Mouse (Mus musculus) limb, embryonic 13.5 days (tissue): Measurements from ENCODE around the gene 1700029H14Rik. TPM values are rescaled to one million over a fixed set of nuclear protein-coding genes. Genes with fewer than 3 reads are reported as not detected.

Experiments
- ATAC-seq: fragments of 200-750 bp; cut with Nextera tagmentation; 2 replicates; pipeline ENCODE4 v1.8.0; 2017; ENCODE audit warnings: low read depth, moderate number of reproducible peaks, moderate TSS enrichment; ENCODE audit not compliant: low FRiP score
- H3K27ac ChIP-seq: fragments of 300-500 bp; sonication (generic); 2 replicates; pipeline ENCODE4 v1.5.1; 2015; ENCODE audit warnings: inconsistent platforms, mild to moderate bottlenecking, moderate library complexity
- H3K27me3 ChIP-seq: fragments of 300-500 bp; sonication (generic); 2 replicates; pipeline ENCODE4 v1.6.1; 2015; ENCODE audit warnings: mild to moderate bottlenecking, inconsistent platforms
- H3K36me3 ChIP-seq: fragments of 300-500 bp; sonication (generic); 2 replicates; pipeline ENCODE4 v1.6.1; 2015; ENCODE audit warnings: inconsistent platforms, mild to moderate bottlenecking, moderate library complexity
- H3K4me1 ChIP-seq: fragments of 300-500 bp; sonication (generic); 2 replicates; pipeline ENCODE4 v1.6.1; 2015; ENCODE audit warnings: inconsistent platforms
- H3K4me2 ChIP-seq: fragments of 300-500 bp; sonication (generic); replicated peaks from 2 replicates; pipeline ENCODE4 v1.6.1; 2015; ENCODE audit warnings: inconsistent platforms, mild to moderate bottlenecking, moderate library complexity
- H3K4me3 ChIP-seq: fragments of 300-500 bp; sonication (generic); 2 replicates; pipeline ENCODE4 v1.5.1; 2015; ENCODE audit warnings: moderate library complexity, mild to moderate bottlenecking, inconsistent platforms
- H3K9ac ChIP-seq: fragments of 300-500 bp; sonication (generic); 2 replicates; pipeline ENCODE4 v1.6.1; 2015; ENCODE audit warnings: mild to moderate bottlenecking, inconsistent platforms
- H3K9me3 ChIP-seq: fragments of 300-500 bp; sonication (generic); 2 replicates; pipeline ENCODE4 v1.6.1; 2016; ENCODE audit warnings: inconsistent platforms
- WGBS: fragments of 180-500 bp; shearing (Covaris S2); methylation state at CpG from one replicate; pipeline ENCODE4 v1.1.7; 2015; 5-methylcytosine and 5-hydroxymethylcytosine counted together
- polyA plus RNA-seq: library from polyadenylated mRNA; unstranded; fragments of >200 nt; fragmentation: Nextera tagmentation; extraction: Ambion mirVana; gene quantifications from 2 replicates; pipeline ENCODE4 v1.2.1, GENCODE M21; 2015

The 1700029H14Rik gene
- polyA plus RNA-seq, 1 experiment from 2014 or later: not detected

GRCm38 (mm10) chr8:13517284-13517781, 44.9 kb downstream of the 1700029H14Rik start:
- H3K27me3 ChIP-seq: 0 out of 2 replicates have a peak, but pooled peaks cover 5% of the 10 kb centered on the region
- no peak overlapping the region for H3K4me3 ChIP-seq
- peak overlapping the region; percentile 33; the same call in 1 of the 2 replicates for H3K27ac ChIP-seq
- H3K4me1 ChIP-seq: peaks cover 26% of the 10 kb centered on the region; the same call in 1 of the 2 replicates
- H3K9me3 ChIP-seq: no peaks in the 10 kb centered on the region
- WGBS: 85% methylated on average over 6 of the region's 6 CpGs
- H3K4me2 ChIP-seq: no peak overlapping the region
- no peaks in the 10 kb centered on the region for H3K36me3 ChIP-seq
- no peak overlapping the region for H3K9ac ChIP-seq
- peak; percentile 70 for ATAC-seq

GRCm38 (mm10) chr8:13516728-13517127, 45.5 kb downstream of the 1700029H14Rik start:
- WGBS: 68% methylated on average over 5 of the region's 5 CpGs
- no peak overlapping the region for H3K27ac ChIP-seq
- H3K36me3 ChIP-seq: no peaks in the 10 kb centered on the region
- 0 out of 2 replicates have a peak, but pooled peaks cover 5% of the 10 kb centered on the region for H3K27me3 ChIP-seq
- H3K4me2 ChIP-seq: no peak overlapping the region
- 0 out of 2 replicates have a peak overlapping the region, but pooled peaks have one; percentile 35 for H3K9ac ChIP-seq
- H3K4me3 ChIP-seq: no peak overlapping the region
- H3K4me1 ChIP-seq: peaks cover 26% of the 10 kb centered on the region; the same call in 1 of the 2 replicates
- no peaks in the 10 kb centered on the region for H3K9me3 ChIP-seq
- ATAC-seq: no peak

GRCm38 (mm10) chr8:13516011-13516442, 46.2 kb downstream of the 1700029H14Rik start:
- ATAC-seq: no peak
- Histone ChIP-seq H3K27ac (no peak overlapping the region), H3K9ac (no peak overlapping the region)

GRCm38 (mm10) chr8:13513556-13514370, 48.5 kb downstream of the 1700029H14Rik start:
- H3K27ac ChIP-seq: no peak overlapping the region
- H3K9me3 ChIP-seq: no peaks in the 10 kb centered on the region
- no peaks in the 10 kb centered on the region for H3K36me3 ChIP-seq
- WGBS: 80% methylated on average over 5 of the region's 5 CpGs
- no peak overlapping the region for H3K4me2 ChIP-seq
- H3K4me3 ChIP-seq: no peak overlapping the region
- H3K9ac ChIP-seq: no peak overlapping the region
- ATAC-seq: no peak
- no peaks in the 10 kb centered on the region for H3K27me3 ChIP-seq
- peaks cover 18% of the 10 kb centered on the region; the same call in 1 of the 2 replicates for H3K4me1 ChIP-seq

More at GRCm38 (mm10) chr8:13516011-13516442, 46.2 kb downstream of the 1700029H14Rik start:
- 65% methylated on average over 7 of the region's 7 CpGs for WGBS
- H3K27me3 ChIP-seq: 0 out of 2 replicates have a peak, but pooled peaks cover 5% of the 10 kb centered on the region
- H3K9me3 ChIP-seq: no peaks in the 10 kb centered on the region
- no peak overlapping the region for H3K4me3 ChIP-seq
- peaks cover 22% of the 10 kb centered on the region; the same call in 1 of the 2 replicates for H3K4me1 ChIP-seq
- H3K36me3 ChIP-seq: no peaks in the 10 kb centered on the region
- H3K4me2 ChIP-seq: no peak overlapping the region

GRCm38 (mm10) chr8:13512677-13513076, 49.6 kb downstream of the 1700029H14Rik start:
- H3K4me1 ChIP-seq: peaks cover 18% of the 10 kb centered on the region; the same call in 1 of the 2 replicates
- no peak overlapping the region for H3K4me3 ChIP-seq
- H3K9ac ChIP-seq: no peak overlapping the region
- no peaks in the 10 kb centered on the region for H3K36me3 ChIP-seq
- no peak for ATAC-seq
- H3K27ac ChIP-seq: no peak overlapping the region
- H3K4me2 ChIP-seq: no peak overlapping the region
- WGBS: 63% methylated on average over 6 of the region's 6 CpGs
- no peaks in the 10 kb centered on the region for H3K27me3 ChIP-seq
- no peaks in the 10 kb centered on the region for H3K9me3 ChIP-seq

GRCm38 (mm10) chr8:13512016-13512415, 50.2 kb downstream of the 1700029H14Rik start:
- Histone ChIP-seq H3K27ac (no peak overlapping the region), H3K4me3 (no peak overlapping the region), H3K27me3 (no peaks in the 10 kb centered on the region), H3K4me1 (peaks cover 13% of the 10 kb centered on the region; the same call in 1 of the 2 replicates), H3K4me2 (no peak overlapping the region), H3K9me3 (no peaks in the 10 kb centered on the region), H3K9ac (no peak overlapping the region), H3K36me3 (no peaks in the 10 kb centered on the region)
- no peak for ATAC-seq
- 75% methylated on average over 5 of the region's 5 CpGs for WGBS

- no peak overlapping the region for H3K27ac ChIP-seq
- H3K36me3 ChIP-seq: no peaks in the 10 kb centered on the region
- no peak overlapping the region for H3K4me3 ChIP-seq
- WGBS: 81% methylated on average over 3 of the region's 3 CpGs
- no peak overlapping the region for H3K4me2 ChIP-seq
- H3K4me1 ChIP-seq: no peaks in the 10 kb centered on the region
- H3K27me3 ChIP-seq: 0 out of 2 replicates have a peak, but pooled peaks cover 4% of the 10 kb centered on the region
- no peaks in the 10 kb centered on the region for H3K9me3 ChIP-seq
- no peak for ATAC-seq
- H3K9ac ChIP-seq: no peak overlapping the region
Observed at GRCm38 (mm10) chr8:13507284-13507937, 54.9 kb downstream of the 1700029H14Rik start.

- no peaks in the 10 kb centered on the region for H3K9me3 ChIP-seq
- 0 out of 2 replicates have a peak, but pooled peaks cover 4% of the 10 kb centered on the region for H3K27me3 ChIP-seq
- no peaks in the 10 kb centered on the region for H3K36me3 ChIP-seq
- H3K9ac ChIP-seq: no peak overlapping the region
- H3K4me1 ChIP-seq: no peaks in the 10 kb centered on the region
- no peak for ATAC-seq
- no peak overlapping the region for H3K4me2 ChIP-seq
- 47% methylated on average over 4 of the region's 4 CpGs for WGBS
- H3K27ac ChIP-seq: no peak overlapping the region
- H3K4me3 ChIP-seq: no peak overlapping the region
Observed at GRCm38 (mm10) chr8:13506849-13507248, 55.4 kb downstream of the 1700029H14Rik start.

- H3K36me3 ChIP-seq: no peaks in the 10 kb centered on the region
- H3K4me1 ChIP-seq: no peaks in the 10 kb centered on the region
- H3K27ac ChIP-seq: no peak overlapping the region
- 0 out of 2 replicates have a peak, but pooled peaks cover 4% of the 10 kb centered on the region for H3K27me3 ChIP-seq
- H3K9me3 ChIP-seq: peaks cover 5% of the 10 kb centered on the region; the same call in 1 of the 2 replicates
- no peak overlapping the region for H3K4me2 ChIP-seq
- H3K4me3 ChIP-seq: no peak overlapping the region
- no peak overlapping the region for H3K9ac ChIP-seq
- no peak for ATAC-seq
Observed at GRCm38 (mm10) chr8:13504894-13505674, 57.2 kb downstream of the 1700029H14Rik start.

- WGBS: 83% methylated on average over 8 of the region's 8 CpGs
Observed at GRCm38 (mm10) chr8:13503936-13504606, 58.2 kb downstream of the 1700029H14Rik start.

GRCm38 (mm10) chr8:13501221-13501620, 61.0 kb downstream of the 1700029H14Rik start:
- Histone ChIP-seq H3K27me3 (0 out of 2 replicates have a peak, but pooled peaks cover 4% of the 10 kb centered on the region), H3K9ac (no peak overlapping the region), H3K4me2 (no peak overlapping the region), H3K27ac (no peak overlapping the region), H3K4me1 (no peaks in the 10 kb centered on the region), H3K9me3 (peaks cover 5% of the 10 kb centered on the region; the same call in 1 of the 2 replicates), H3K36me3 (no peaks in the 10 kb centered on the region), H3K4me3 (no peak overlapping the region)
- 83% methylated on average over 3 of the region's 3 CpGs for WGBS
- no peak for ATAC-seq

More at GRCm38 (mm10) chr8:13503936-13504606, 58.2 kb downstream of the 1700029H14Rik start:
- no peaks in the 10 kb centered on the region for H3K36me3 ChIP-seq
- H3K4me2 ChIP-seq: no peak overlapping the region
- no peak overlapping the region for H3K9ac ChIP-seq
- H3K4me1 ChIP-seq: no peaks in the 10 kb centered on the region
- H3K4me3 ChIP-seq: no peak overlapping the region
- H3K9me3 ChIP-seq: peaks cover 5% of the 10 kb centered on the region; the same call in 1 of the 2 replicates
- no peak for ATAC-seq
- H3K27me3 ChIP-seq: 0 out of 2 replicates have a peak, but pooled peaks cover 4% of the 10 kb centered on the region
- no peak overlapping the region for H3K27ac ChIP-seq
